Mouse (Mus musculus) hindbrain, embryonic 13.5 days (tissue): Measurements from ENCODE around the gene Pde10a. TPM values are rescaled to one million over a fixed set of nuclear protein-coding genes. Genes with fewer than 3 reads are reported as not detected.
A peak's percentile ranks its signal among the peaks of the same experiment; 100 is the strongest.

Experiments used
- ATAC-seq: fragments of 200-750 bp; cut with Nextera tagmentation; 2 replicates; pipeline ENCODE4 v1.8.0; 2017; ENCODE audit warnings: moderate TSS enrichment; ENCODE audit not compliant: low FRiP score
- H3K27ac ChIP-seq: fragments of 300-500 bp; sonication (generic); 2 replicates; pipeline ENCODE4 v1.5.1; 2015; ENCODE audit warnings: inconsistent platforms, mild to moderate bottlenecking, moderate library complexity
- H3K27me3 ChIP-seq: fragments of 300-500 bp; sonication (generic); 2 replicates; pipeline ENCODE4 v1.6.1; 2015; ENCODE audit warnings: mild to moderate bottlenecking, inconsistent platforms
- H3K36me3 ChIP-seq: fragments of 300-500 bp; sonication (generic); 2 replicates; pipeline ENCODE4 v1.6.1; 2015; ENCODE audit warnings: mild to moderate bottlenecking, inconsistent platforms
- H3K4me1 ChIP-seq: fragments of 300-500 bp; sonication (generic); replicated peaks from 2 replicates; pipeline ENCODE4 v1.6.1; 2015; ENCODE audit warnings: inconsistent platforms
- H3K4me2 ChIP-seq: fragments of 300-500 bp; sonication (generic); 2 replicates; pipeline ENCODE4 v1.6.1; 2015; ENCODE audit warnings: inconsistent platforms, mild to moderate bottlenecking, moderate library complexity
- H3K4me3 ChIP-seq: fragments of 300-500 bp; sonication (generic); 2 replicates; pipeline ENCODE4 v1.5.1; 2015; ENCODE audit warnings: mild to moderate bottlenecking, inconsistent platforms
- H3K9ac ChIP-seq: fragments of 300-500 bp; sonication (generic); 2 replicates; pipeline ENCODE4 v1.6.1; 2015; ENCODE audit warnings: mild to moderate bottlenecking, inconsistent platforms
- H3K9me3 ChIP-seq: fragments of 300-500 bp; sonication (generic); 2 replicates; pipeline ENCODE4 v1.6.1; 2016; ENCODE audit warnings: inconsistent platforms
- WGBS: fragments of 180-500 bp; shearing (Covaris S2); methylation state at CpG from one replicate; pipeline ENCODE4 v1.1.7; 2015; 5-methylcytosine and 5-hydroxymethylcytosine counted together
- polyA plus RNA-seq: library from polyadenylated mRNA; unstranded; fragments of >200 nt; fragmentation: Nextera tagmentation; extraction: Ambion mirVana; gene quantifications from 2 replicates; pipeline ENCODE4 v1.2.1, GENCODE M21; 2015

The Pde10a gene
- polyA plus RNA-seq, 1 experiment from 2014 or later = 14.5 TPM

DNA sequence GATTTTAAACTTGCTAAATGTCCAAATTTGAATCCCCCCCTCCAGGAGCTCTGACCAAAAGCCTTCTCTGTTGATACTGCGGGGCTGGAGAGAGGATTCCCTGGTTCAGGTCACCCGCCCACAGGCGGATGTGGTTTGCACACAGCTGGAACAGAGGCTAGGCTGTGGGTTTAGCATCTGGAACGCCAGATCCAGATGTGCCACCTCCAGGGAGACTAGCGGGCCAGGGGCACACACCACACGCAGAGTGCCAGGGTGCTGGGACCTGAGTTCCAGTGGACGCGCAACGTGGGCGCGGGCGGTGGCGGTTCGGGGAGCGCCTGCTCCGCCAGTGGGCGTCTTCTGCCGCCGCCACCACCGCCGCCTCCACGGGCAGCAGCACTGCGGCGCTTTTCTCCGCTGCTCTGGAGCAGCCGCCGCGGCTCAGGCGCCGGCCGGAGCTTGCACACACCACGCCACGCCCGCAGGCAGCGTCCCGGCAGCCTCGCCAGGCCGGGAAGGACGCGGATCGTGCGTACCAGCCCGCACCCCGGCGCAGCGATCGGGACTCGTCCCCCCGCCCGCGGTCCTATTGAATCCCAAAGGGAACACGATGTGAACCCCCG lies 275.4 kb downstream of the Pde10a start:
- WGBS = under 1% methylated on average over 48 of the region's 53 CpGs
- Histone ChIP-seq H3K27ac (peak overlapping the region; percentile 94), H3K4me3 (peak overlapping the region; percentile 87), H3K36me3 (no peaks in the 10 kb centered on the region), H3K27me3 (peaks cover 42% of the 10 kb centered on the region), H3K4me2 (peak overlapping the region; percentile 88), H3K9me3 (no peaks in the 10 kb centered on the region), H3K4me1 (peaks cover 45% of the 10 kb centered on the region), H3K9ac (peak overlapping the region; percentile 98)
- ATAC-seq = peak; percentile 73

DNA sequence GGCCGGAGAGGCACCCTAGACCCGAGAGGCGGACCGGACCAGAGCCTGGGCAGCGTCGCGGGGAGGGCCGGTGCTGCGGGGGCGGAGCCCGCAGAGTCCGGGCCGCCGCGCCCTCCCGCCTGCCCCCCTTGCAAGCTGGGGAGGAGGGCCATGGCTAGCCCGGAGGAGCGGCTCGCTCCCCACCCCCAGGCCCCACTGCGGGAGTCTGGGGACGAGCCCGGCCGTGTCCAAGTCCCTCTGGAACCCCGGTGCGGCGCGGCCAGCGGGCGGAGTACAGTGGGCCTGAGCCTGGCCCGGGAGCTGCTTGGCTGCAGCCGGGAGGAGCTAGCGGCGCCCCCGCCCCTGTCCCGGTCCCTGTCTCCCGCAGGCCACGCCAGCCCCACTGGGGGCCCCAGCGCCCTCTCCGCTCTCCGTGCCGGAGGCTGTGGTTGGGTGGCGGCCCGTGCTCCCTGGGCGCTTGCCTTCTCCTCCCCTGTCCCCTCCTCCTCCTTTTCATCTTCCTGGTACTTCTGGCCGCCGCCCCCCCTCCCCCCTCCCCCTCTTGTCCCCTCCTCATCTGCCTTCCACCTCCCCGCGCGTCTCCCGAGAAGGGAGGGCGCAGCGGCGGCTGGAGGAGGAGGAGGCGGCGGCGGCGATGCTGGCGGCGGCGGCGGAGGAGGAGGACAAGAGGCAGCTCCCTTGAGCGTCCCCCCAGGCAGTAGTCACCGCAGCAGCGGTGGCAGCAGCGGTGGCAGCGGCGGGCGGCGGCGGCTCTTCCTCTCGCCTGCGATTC lies 276.1 kb downstream of the Pde10a start:
- peak; percentile 84 for ATAC-seq
- Histone ChIP-seq H3K27me3 (peaks cover 37% of the 10 kb centered on the region), H3K4me2 (peak overlapping the region; percentile 88), H3K9me3 (no peaks in the 10 kb centered on the region), H3K36me3 (no peaks in the 10 kb centered on the region), H3K9ac (peak overlapping the region; percentile 98), H3K4me1 (peaks cover 50% of the 10 kb centered on the region), H3K4me3 (peak overlapping the region; percentile 87), H3K27ac (peak overlapping the region; percentile 94)
- WGBS = under 1% methylated on average over 47 of the region's 72 CpGs

DNA sequence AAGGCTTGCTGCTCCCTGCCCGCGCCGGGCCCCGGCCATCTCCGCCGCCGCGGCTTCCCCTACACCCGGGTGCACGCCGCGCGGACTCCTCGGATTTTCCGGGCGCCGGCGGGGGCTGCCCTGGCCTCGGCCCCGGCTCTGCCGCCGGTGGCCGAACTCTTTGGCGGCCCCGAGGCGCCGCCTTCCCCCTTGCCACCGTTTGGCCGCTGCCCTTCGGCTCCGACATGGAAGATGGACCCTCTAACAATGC lies 276.6 kb downstream of the Pde10a start:
- under 1% methylated on average over 31 of the region's 31 CpGs for WGBS
- ATAC-seq = no peak
- peaks cover 53% of the 10 kb centered on the region for H3K4me1 ChIP-seq
- peak overlapping the region; percentile 87 for H3K4me3 ChIP-seq
- H3K4me2 ChIP-seq = peak overlapping the region; percentile 88
- peak overlapping the region; percentile 94 for H3K27ac ChIP-seq
- peaks cover 32% of the 10 kb centered on the region for H3K27me3 ChIP-seq
- no peaks in the 10 kb centered on the region for H3K9me3 ChIP-seq
- no peaks in the 10 kb centered on the region for H3K36me3 ChIP-seq
- H3K9ac ChIP-seq = peak overlapping the region; percentile 98

DNA sequence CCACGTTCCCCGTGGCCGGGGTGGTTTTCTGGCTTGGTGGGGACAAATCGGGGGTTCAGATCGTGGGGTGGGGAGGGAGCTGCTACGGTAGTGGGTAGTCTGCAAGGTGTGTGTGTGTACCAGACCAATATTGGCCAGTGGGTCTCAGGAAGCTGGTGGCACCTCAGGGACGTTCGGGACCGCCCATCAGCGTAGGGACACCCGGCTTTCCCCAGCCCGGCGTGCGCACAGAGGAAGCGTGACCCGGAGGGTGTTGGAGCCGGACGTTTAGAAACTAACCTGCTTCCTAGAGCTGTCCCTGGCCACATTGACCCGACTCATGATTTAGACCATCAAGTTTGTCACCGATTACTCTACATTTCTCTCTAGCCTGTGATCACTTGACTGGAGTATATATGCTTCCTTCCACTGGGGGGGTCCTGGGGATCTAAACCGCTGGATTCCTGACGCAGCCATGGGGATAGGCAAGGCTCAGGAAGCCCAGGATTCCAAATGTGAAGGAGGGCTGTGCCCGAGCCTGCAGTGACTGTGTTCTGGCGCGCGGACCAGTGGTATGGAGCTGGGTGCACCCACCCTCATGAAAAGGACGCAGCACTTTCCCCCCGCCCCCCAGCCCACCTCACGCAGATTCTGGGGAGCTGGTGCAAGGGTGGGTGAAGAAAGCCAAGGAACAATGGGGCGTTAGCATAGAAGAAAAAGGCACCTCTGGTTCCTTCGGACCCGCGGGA lies 277.2 kb downstream of the Pde10a start:
- Histone ChIP-seq H3K27ac (peak overlapping the region; percentile 94), H3K4me2 (peak overlapping the region; percentile 88), H3K27me3 (peaks cover 31% of the 10 kb centered on the region), H3K9ac (peak overlapping the region; percentile 98), H3K4me1 (peaks cover 56% of the 10 kb centered on the region), H3K36me3 (no peaks in the 10 kb centered on the region), H3K4me3 (peak overlapping the region; percentile 87), H3K9me3 (no peaks in the 10 kb centered on the region)
- under 1% methylated on average over 33 of the region's 33 CpGs for WGBS
- ATAC-seq = peak; percentile 49

DNA sequence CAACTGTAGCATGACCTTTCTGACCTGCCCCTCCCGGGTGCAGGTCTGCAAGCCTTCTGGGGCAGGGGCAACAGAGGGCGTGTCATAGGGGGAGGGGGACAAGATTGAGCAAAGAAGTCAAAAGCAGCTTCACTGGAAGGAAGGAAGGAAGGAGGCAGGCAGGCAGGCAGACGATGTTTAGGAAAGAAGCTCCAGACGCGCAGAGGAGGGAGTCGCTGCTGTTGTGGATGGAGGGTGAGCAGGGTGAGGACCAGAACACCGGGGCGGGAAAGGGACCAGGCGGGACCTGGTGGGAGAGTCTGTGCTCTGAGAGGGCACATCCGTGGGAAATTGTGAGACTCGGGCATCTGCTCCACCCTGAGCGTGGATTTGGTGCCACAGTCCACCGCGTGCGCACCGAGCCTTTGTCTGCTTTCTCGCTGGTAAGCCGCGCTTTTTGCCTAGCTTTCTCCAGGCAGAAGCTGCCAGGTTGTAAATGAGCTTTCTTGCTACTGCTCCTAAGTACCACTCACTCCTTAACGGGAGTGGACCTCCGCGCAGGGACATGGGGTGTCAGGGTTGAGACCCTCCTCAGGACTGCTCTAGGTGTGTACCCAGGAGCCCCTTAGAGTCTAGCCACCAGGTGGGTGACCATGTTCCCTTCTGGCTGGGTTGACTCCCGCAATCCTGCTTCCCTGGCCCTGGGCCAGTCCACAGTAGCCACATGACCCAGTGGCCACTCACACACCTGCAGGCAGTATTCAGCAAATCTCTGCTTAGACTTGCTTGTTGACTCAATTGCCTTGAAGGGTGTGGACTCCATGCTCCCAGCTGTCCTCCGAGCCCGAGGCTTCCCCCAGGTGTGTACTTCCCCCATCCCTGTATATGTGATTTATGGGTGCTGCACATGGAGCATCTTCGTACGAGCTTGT lies 278.0 kb downstream of the Pde10a start:
- no peaks in the 10 kb centered on the region for H3K9me3 ChIP-seq
- peak overlapping the region; percentile 98 for H3K9ac ChIP-seq
- peaks cover 24% of the 10 kb centered on the region for H3K27me3 ChIP-seq
- H3K4me1 ChIP-seq = peaks cover 59% of the 10 kb centered on the region
- peak overlapping the region; percentile 94 for H3K27ac ChIP-seq
- no peaks in the 10 kb centered on the region for H3K36me3 ChIP-seq
- peak overlapping the region; percentile 87 for H3K4me3 ChIP-seq
- 8% methylated on average over 27 of the region's 27 CpGs for whole genome bisulfite sequencing
- H3K4me2 ChIP-seq = peak overlapping the region; percentile 88
- peak; percentile 19 for ATAC-seq

DNA sequence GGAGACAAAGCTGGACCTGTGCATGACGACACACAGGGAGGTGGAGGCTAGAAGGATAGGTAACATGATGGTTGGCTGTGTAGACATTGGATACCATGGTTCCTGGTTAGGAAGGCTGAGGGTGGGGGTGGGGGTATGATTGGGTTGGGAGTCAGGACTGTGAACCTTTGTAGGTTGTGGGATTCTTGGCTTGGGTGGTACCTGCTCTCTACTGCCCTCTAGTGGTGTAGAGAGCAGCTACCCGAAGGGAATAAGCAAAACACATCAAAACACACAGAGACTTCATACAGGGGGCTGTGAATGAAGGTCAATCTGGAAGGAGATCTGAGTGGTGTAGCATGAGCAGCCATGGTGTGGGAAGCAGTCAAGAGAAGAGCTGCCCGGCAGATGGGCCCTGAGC lies 282.2 kb downstream of the Pde10a start:
- Histone ChIP-seq H3K9ac (no peak overlapping the region), H3K27me3 (no peaks in the 10 kb centered on the region), H3K36me3 (no peaks in the 10 kb centered on the region), H3K9me3 (no peaks in the 10 kb centered on the region), H3K4me2 (no peak overlapping the region), H3K4me3 (no peak overlapping the region), H3K4me1 (peaks cover 72% of the 10 kb centered on the region), H3K27ac (no peak overlapping the region)
- ATAC-seq = no peak
- WGBS = 51% methylated on average over 3 of the region's 3 CpGs

DNA sequence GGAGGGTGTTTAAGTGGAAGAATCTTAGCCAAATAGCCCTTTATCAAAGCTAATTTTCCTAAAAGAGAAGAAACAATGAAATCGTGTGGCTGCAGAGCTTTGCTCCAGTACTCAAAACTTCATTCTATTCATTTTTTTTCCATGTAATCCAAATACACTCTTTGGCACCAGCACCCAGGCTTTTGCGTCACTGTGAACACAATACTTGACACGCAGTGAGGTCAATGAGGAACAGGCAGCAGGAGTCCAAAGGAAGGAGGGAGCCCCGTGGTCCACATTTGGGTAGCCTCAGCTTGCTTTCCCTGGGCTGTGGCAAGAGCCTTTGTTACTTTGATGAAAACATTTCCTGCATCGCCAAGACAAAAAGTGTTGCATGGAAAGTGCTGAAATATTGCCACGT lies 284.6 kb downstream of the Pde10a start:
- Histone ChIP-seq H3K9ac (no peak overlapping the region), H3K9me3 (no peaks in the 10 kb centered on the region), H3K27ac (no peak overlapping the region), H3K4me1 (peaks cover 64% of the 10 kb centered on the region), H3K4me2 (no peak overlapping the region), H3K36me3 (no peaks in the 10 kb centered on the region), H3K4me3 (no peak overlapping the region), H3K27me3 (no peaks in the 10 kb centered on the region)
- ATAC-seq = no peak
- WGBS = 64% methylated on average over 6 of the region's 6 CpGs

DNA sequence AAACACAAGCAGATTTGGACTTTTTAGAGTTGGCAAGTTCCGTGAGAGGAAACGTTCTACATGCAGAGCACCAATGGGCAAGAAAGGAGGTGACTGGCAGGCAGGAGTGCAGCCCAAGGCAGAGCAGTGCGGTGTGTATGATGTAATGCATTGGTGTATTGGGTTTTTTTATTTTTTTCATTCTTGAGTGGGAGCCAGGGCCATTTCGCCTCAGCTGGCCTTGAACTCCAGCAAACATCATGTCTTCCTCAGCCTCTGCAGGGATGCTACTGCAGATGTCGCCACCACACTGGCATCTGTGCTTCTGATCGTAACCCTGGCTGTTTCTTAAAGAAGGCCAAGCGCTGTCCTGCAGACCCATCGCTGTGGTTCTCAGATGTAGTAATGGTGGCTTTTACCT lies 285.0 kb downstream of the Pde10a start:
- WGBS = 91% methylated on average over 8 of the region's 8 CpGs
- Histone ChIP-seq H3K4me2 (no peak overlapping the region), H3K4me3 (no peak overlapping the region), H3K27ac (no peak overlapping the region), H3K27me3 (no peaks in the 10 kb centered on the region), H3K4me1 (peaks cover 60% of the 10 kb centered on the region), H3K9me3 (no peaks in the 10 kb centered on the region), H3K9ac (no peak overlapping the region), H3K36me3 (no peaks in the 10 kb centered on the region)
- ATAC-seq = no peak

DNA sequence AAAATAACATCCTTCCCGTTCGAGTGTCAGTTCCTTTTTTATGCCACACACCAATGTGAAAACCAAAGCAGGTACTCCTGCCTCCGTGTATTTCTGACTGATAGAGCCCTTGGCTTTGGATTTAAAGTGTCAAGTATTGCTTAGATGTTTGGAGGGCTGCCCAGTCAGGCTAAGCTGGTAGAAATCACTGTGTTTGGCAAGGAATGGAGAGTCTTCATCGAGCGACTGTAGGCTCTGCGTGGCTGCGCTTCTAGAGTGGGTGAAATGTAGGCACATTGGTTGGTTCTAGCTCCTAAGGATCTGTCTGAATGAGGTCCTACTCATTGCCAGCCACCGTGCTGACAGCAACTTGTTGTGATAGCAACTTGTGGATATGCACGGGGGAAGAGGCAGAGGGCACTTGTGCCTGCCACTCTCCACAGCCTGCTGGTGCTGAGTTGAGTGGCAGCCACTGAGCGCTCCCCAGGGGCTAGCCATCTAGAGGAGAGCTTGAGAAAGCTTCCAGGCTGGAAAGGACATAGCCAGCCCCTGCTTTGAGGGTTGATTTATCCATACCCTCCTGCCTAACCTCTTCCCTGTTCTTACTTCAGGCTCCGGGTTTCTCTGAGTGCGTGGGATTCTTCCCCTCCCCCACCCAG lies 287.2 kb downstream of the Pde10a start:
- Histone ChIP-seq H3K9ac (no peak overlapping the region), H3K4me3 (no peak overlapping the region), H3K4me2 (no peak overlapping the region), H3K27me3 (no peaks in the 10 kb centered on the region), H3K9me3 (no peaks in the 10 kb centered on the region), H3K4me1 (peaks cover 45% of the 10 kb centered on the region), H3K36me3 (no peaks in the 10 kb centered on the region), H3K27ac (no peak overlapping the region)
- 54% methylated on average over 12 of the region's 12 CpGs for WGBS
- no peak for ATAC-seq

DNA sequence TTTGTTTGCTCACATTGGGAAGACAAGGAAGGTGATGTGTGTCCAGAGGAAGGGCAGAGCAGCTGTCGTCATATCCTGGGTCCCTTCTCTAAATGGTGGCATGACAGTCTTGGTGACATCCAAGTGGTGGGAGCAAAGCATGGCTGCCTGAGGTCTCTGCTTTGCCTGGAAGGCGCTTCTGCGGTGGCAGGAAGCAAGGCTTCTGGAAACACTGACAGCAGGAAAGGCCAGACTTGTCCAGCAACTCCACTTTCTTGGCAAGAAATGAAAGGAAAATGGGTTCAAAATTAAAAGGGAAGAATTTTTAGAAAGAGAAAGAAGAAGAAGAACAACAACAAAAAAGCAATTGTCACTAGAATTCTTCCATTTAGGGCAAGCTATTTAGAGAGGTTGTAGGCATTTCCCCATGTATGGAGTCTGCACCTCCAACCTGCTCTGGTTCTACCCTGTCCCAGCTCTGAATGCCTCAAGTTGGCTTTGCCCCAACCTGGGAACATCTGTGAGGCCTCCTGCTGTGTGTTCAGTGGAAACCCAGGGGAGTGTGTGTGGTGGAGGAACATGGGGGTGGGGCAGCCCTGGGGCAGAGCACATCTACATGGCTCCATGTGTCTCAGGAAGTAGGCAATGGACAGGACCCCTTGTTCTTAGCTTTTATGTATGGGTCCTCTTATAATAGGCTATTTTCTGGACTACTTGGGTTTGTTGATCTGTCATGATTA lies 288.8 kb downstream of the Pde10a start:
- Histone ChIP-seq H3K27ac (no peak overlapping the region), H3K9ac (no peak overlapping the region), H3K9me3 (no peaks in the 10 kb centered on the region), H3K4me1 (peaks cover 35% of the 10 kb centered on the region), H3K4me2 (no peak overlapping the region), H3K27me3 (no peaks in the 10 kb centered on the region), H3K4me3 (no peak overlapping the region), H3K36me3 (peaks cover 8% of the 10 kb centered on the region; the same call in 1 of the 2 replicates)
- 91% methylated on average over 3 of the region's 3 CpGs for WGBS
- ATAC-seq = no peak

DNA sequence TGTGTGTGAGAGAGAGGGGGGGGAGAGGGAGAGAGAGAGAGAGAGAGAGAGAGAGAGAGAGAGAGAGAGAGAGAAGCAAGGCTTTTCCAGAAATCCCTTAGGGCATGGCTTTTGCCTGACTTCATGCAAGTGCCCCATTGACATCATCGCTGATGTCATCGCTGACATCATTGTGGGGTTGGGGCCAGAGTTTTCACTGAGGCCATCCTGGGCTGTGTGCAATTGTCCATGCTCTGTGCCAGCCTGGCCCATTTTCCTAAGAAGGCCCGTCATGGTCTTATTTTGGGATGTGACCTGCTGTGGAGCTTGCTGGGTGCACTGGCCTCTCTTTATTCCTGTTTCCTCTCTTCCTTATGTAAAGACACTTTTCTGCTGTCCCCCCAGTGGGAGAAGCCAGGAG lies 290.2 kb downstream of the Pde10a start:
- no peak for ATAC-seq
- WGBS = 81% methylated on average over 3 of the region's 3 CpGs

More for the DNA sequence above, 290.2 kb downstream of the Pde10a start:
- no peak overlapping the region for H3K9ac ChIP-seq
- H3K27ac ChIP-seq = no peak overlapping the region
- H3K9me3 ChIP-seq = no peaks in the 10 kb centered on the region
- H3K4me1 ChIP-seq = peaks cover 28% of the 10 kb centered on the region
- H3K4me3 ChIP-seq = no peak overlapping the region
- H3K36me3 ChIP-seq = peaks cover 8% of the 10 kb centered on the region; the same call in 1 of the 2 replicates
- H3K4me2 ChIP-seq = no peak overlapping the region
- H3K27me3 ChIP-seq = no peaks in the 10 kb centered on the region
